Mouse (Mus musculus) CH12.LX (cell line): ENCODE data around the gene Hgd. TPM values are rescaled to one million over a fixed set of nuclear protein-coding genes. Genes with fewer than 3 reads are reported as not detected.
A peak's percentile ranks its signal among the peaks of the same experiment; 100 is the strongest.

ENCODE experiments used
- DNase-seq: peaks from one replicate; pipeline ENCODE4 v3.0.0-alpha.2; 2013; ENCODE audit errors: extremely low read depth
- H3K27ac ChIP-seq: 2 replicates; pipeline ENCODE4 v1.5.1; 2012; ENCODE audit warnings: low read depth, mild to moderate bottlenecking, control low read depth, moderate library complexity; ENCODE audit not compliant: insufficient read depth
- H3K27me3 ChIP-seq: replicated peaks from 2 replicates; pipeline ENCODE3; 2012; ENCODE audit warnings: inconsistent platforms
- H3K36me3 ChIP-seq, 2 experiments: replicated peaks in 1 of 2; 2 replicates each; pipeline versions ENCODE3 to v1.6.1; 2012; ENCODE audit warnings: inconsistent platforms in 1 of 2, low read length in 1 of 2, mild to moderate bottlenecking in 1 of 2, mixed read lengths in 1 of 2, moderate library complexity in 1 of 2; ENCODE audit not compliant: control insufficient read depth in 1 of 2, insufficient read depth in 1 of 2
- H3K4me1 ChIP-seq, 2 experiments: 2 replicates each; pipeline ENCODE4 v1.6.1; 2012; ENCODE audit warnings: inconsistent platforms in 1 of 2, moderate library complexity in 1 of 2; ENCODE audit not compliant: insufficient read depth in 2 of 2, control insufficient read depth in 1 of 2
- H3K4me2 ChIP-seq: 2 replicates; pipeline ENCODE4 v1.6.1; 2012; ENCODE audit warnings: low read depth, mild to moderate bottlenecking, control low read depth; ENCODE audit not compliant: poor library complexity, insufficient read depth, severe bottlenecking
- H3K4me3 ChIP-seq, 3 experiments: fragments of 150-350 bp in 1 of 3; sonication (generic) in 1 of 3; replicated peaks in 1 of 3; 2 replicates each; pipeline versions ENCODE3 to v1.5.1; 2011 to 2012; ENCODE audit warnings: low read depth in 2 of 3, low read length in 2 of 3, mild to moderate bottlenecking in 2 of 3, moderate library complexity in 2 of 3, control low read depth in 1 of 3, improper control_type of control experiment in 1 of 3, inconsistent platforms in 1 of 3, mixed read lengths in 1 of 3; ENCODE audit not compliant: poor library complexity in 1 of 3
- H3K79me2 ChIP-seq: replicated peaks from 2 replicates; pipeline ENCODE4 v1.6.1; 2012; ENCODE audit warnings: mild to moderate bottlenecking, moderate library complexity; ENCODE audit not compliant: control insufficient read depth, poor library complexity, insufficient read depth, severe bottlenecking; ENCODE audit errors: extremely low read depth
- H3K9ac ChIP-seq: 2 replicates; pipeline ENCODE4 v1.6.1; 2012; ENCODE audit warnings: low read depth, mild to moderate bottlenecking, control low read depth, moderate library complexity; ENCODE audit not compliant: insufficient read depth
- H3K9me3 ChIP-seq: replicated peaks from 2 replicates; pipeline ENCODE3; 2012; ENCODE audit warnings: low read length, inconsistent platforms, mixed read lengths
- CHD2 ChIP-seq: IDR thresholded peaks from 2 replicates; pipeline ENCODE4 v1.6.1; 2011; ENCODE audit warnings: low read length, improper control_type of control experiment
- E2F4 ChIP-seq: IDR thresholded peaks from 2 replicates; pipeline ENCODE4 v1.6.1; 2011; ENCODE audit warnings: low read depth, low read length, improper control_type of control experiment; ENCODE audit not compliant: insufficient replicate concordance
- ELF1 ChIP-seq: IDR thresholded peaks from 2 replicates; pipeline ENCODE4 v1.6.1; 2014; ENCODE audit warnings: low read depth, mild to moderate bottlenecking, inconsistent platforms, low read length, improper control_type of control experiment
- EP300 ChIP-seq: IDR thresholded peaks from 2 replicates; pipeline ENCODE4 v1.6.1; 2011; ENCODE audit warnings: low read length, improper control_type of control experiment
- GABPA ChIP-seq: IDR thresholded peaks from 2 replicates; pipeline ENCODE4 v1.6.1; 2012; ENCODE audit warnings: low read depth, low read length, improper control_type of control experiment, inconsistent platforms; ENCODE audit not compliant: insufficient replicate concordance
- MAFK ChIP-seq: IDR thresholded peaks from 2 replicates; pipeline ENCODE4 v1.6.1; 2011; ENCODE audit warnings: low read length, improper control_type of control experiment; ENCODE audit not compliant: insufficient replicate concordance
- MAX ChIP-seq: IDR thresholded peaks from 2 replicates; pipeline ENCODE4 v1.6.1; 2011; ENCODE audit warnings: low read length, improper control_type of control experiment
- MAZ ChIP-seq: IDR thresholded peaks from 2 replicates; pipeline ENCODE4 v1.6.1; 2012; ENCODE audit warnings: low read depth, mild to moderate bottlenecking, inconsistent platforms, low read length, improper control_type of control experiment, moderate library complexity
- MEF2A ChIP-seq: IDR thresholded peaks from 2 replicates; pipeline ENCODE4 v1.6.1; 2014; ENCODE audit warnings: low read depth, mild to moderate bottlenecking, inconsistent platforms, low read length, improper control_type of control experiment, borderline replicate concordance
- NRF1 ChIP-seq: IDR thresholded peaks from 2 replicates; pipeline ENCODE4 v1.6.1; 2014; ENCODE audit warnings: low read depth, mild to moderate bottlenecking, inconsistent platforms, low read length, improper control_type of control experiment, moderate library complexity
- PAX5 ChIP-seq: IDR thresholded peaks from 2 replicates; pipeline ENCODE4 v1.6.1; 2012; ENCODE audit warnings: low read length, inconsistent platforms, mixed read lengths
- POLR2A ChIP-seq: IDR thresholded peaks from 2 replicates; pipeline ENCODE4 v1.6.1; 2011; ENCODE audit warnings: low read depth, mild to moderate bottlenecking, improper control_type of control experiment, low read length
- POLR2AphosphoS2 ChIP-seq: IDR thresholded peaks from 2 replicates; pipeline ENCODE4 v1.6.1; 2011; ENCODE audit warnings: low read depth, low read length, improper control_type of control experiment
- RCOR1 ChIP-seq: conservative IDR thresholded peaks from 2 replicates; pipeline ENCODE4 v1.6.1; 2012; ENCODE audit warnings: low read depth, mild to moderate bottlenecking, inconsistent platforms, low read length, improper control_type of control experiment
- TCF12 ChIP-seq: IDR thresholded peaks from 2 replicates; pipeline ENCODE4 v1.6.1; 2014; ENCODE audit warnings: low read depth, mild to moderate bottlenecking, inconsistent platforms, low read length, improper control_type of control experiment
- USF2 ChIP-seq: conservative IDR thresholded peaks from 2 replicates; pipeline ENCODE4 v1.6.1; 2011; ENCODE audit warnings: low read depth, low read length, improper control_type of control experiment
- ZC3H11A ChIP-seq: IDR thresholded peaks from 2 replicates; pipeline ENCODE4 v1.6.1; 2012; ENCODE audit warnings: low read depth, mild to moderate bottlenecking, inconsistent platforms, low read length, improper control_type of control experiment
- ZMIZ1 ChIP-seq: IDR thresholded peaks from 2 replicates; pipeline ENCODE4 v1.6.1; 2012; ENCODE audit warnings: low read depth, mild to moderate bottlenecking, inconsistent platforms, low read length, improper control_type of control experiment
- ZNF384 ChIP-seq: IDR thresholded peaks from 2 replicates; pipeline ENCODE4 v1.6.1; 2012; ENCODE audit warnings: low read depth, low read length, improper control_type of control experiment, inconsistent platforms
- dilution Hi-C: fragments of 300-500 bp; cut with MboI; formaldehyde crosslinking; loops from 2 replicates; pipeline ENCODE4 v1.14.3; 2020; ENCODE audit warnings: low sequenced_read_pairs; ENCODE audit not compliant: extremely low pct_unique_long_range_greater_than_20kb, extremely low pct_ligation_motif_present
- in situ Hi-C: fragments of 300-500 bp; cut with MboI; formaldehyde crosslinking; loops from 3 replicates; pipeline ENCODE4 v1.14.3; 2019; ENCODE audit warnings: low sequenced_read_pairs, low pct_ligation_motif_present, low pct_unique_long_range_greater_than_20kb, mixed read lengths
- polyA plus RNA-seq: library from polyadenylated mRNA; unstranded; fragments of >175 nt; gene quantifications from 2 replicates; pipeline ENCODE4 v1.2.1, GENCODE M21; 2012; ENCODE audit warnings: low read depth; ENCODE audit not compliant: insufficient read length
- total RNA-seq, 2 experiments: library from RNA; depleted of rRNA; stranded (reverse); fragments of 300-350 nt in 1 of 2; fragments of >200 nt in 1 of 2; gene quantifications; 2 replicates each; pipeline ENCODE4 v1.2.3; 2012 to 2014

Gene Hgd
- total and polyA plus RNA-seq, 3 experiments, result not detected

GRCm38 (mm10) chr16:37575325-37575724 lies 4.6 kb upstream of the Hgd start:
- H3K9ac ChIP-seq, result no peak overlapping the region
- dilution Hi-C loops, result no loop called here
- H3K4me3 ChIP-seq, result no peak overlapping the region
- in situ Hi-C loops, result no loop called here
- no peak overlapping the region for H3K27ac ChIP-seq
- H3K9me3 ChIP-seq, result peaks cover 6% of the 10 kb centered on the region
- H3K79me2 ChIP-seq, result no peaks in the 10 kb centered on the region
- no peak for TF ChIP-seq E2F4
- peak; percentile 80 for TF ChIP-seq ZNF384
- peaks cover 0 to 3% of the 10 kb centered on the region in 2 experiments; a peak in 1 of 4 replicates for H3K4me1 ChIP-seq
- H3K27me3 ChIP-seq, result no peaks in the 10 kb centered on the region
- no peak overlapping the region for H3K4me2 ChIP-seq
- no peak for DNase-seq
- H3K36me3 ChIP-seq, result peaks cover 8 to 30% of the 10 kb centered on the region in 2 experiments

DNA sequence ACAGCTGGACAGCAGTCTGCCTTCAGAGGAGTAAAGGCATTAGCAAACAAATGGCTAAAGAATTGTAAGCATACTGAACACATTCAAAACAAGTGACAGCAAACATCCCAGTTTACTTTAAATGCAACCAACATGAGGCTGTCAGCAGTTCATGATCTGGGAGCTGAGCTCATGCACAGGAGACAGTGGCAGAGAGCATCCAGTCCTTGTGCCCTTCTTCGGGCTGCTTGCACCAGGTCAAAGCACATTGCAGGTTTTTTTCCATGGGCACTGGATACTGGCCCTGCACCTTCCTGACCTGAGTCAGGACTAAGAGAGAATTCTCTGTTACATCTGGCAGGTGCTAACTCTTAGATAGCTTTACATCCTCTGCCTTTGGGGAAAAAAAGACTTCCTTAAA lies 362 bp upstream of the Hgd start:
- TF ChIP-seq NRF1, result no peak
- no peak for TF ChIP-seq ELF1
- TF ChIP-seq POLR2AphosphoS2, result no peak
- no peak for TF ChIP-seq ZMIZ1
- TF ChIP-seq POLR2A, result no peak
- TF ChIP-seq MEF2A, result no peak
- no peak for TF ChIP-seq MAZ
- TF ChIP-seq MAFK, result no peak
- TF ChIP-seq E2F4, result no peak
- TF ChIP-seq PAX5, result no peak
- no peak for TF ChIP-seq GABPA
- TF ChIP-seq TCF12, result no peak
- TF ChIP-seq MAX, result no peak
- TF ChIP-seq ZC3H11A, result no peak
- H3K4me2 ChIP-seq, result no peak overlapping the region
- in situ Hi-C loops (no loop called here), dilution Hi-C loops (no loop called here)
- H3K79me2 ChIP-seq, result no peaks in the 10 kb centered on the region
- no peak for DNase-seq
- H3K9me3 ChIP-seq, result no peaks in the 10 kb centered on the region
- H3K27ac ChIP-seq, result no peak overlapping the region
- H3K4me3 ChIP-seq, result no peak overlapping the region
- no peaks in the 10 kb centered on the region for H3K27me3 ChIP-seq
- H3K4me1 ChIP-seq, result peaks cover 0 to 3% of the 10 kb centered on the region in 2 experiments; a peak in 1 of 4 replicates
- H3K9ac ChIP-seq, result no peak overlapping the region
- peaks cover 0 to under 1% of the 10 kb centered on the region in 2 experiments for H3K36me3 ChIP-seq

GRCm38 (mm10) chr16:37580651-37581050 lies 698 bp downstream of the Hgd start:
- dilution Hi-C loops (no loop called here), in situ Hi-C loops (no loop called here)
- Histone ChIP-seq H3K4me1 (no peaks in the 10 kb centered on the region), H3K9me3 (no peaks in the 10 kb centered on the region), H3K9ac (no peak overlapping the region), H3K79me2 (no peaks in the 10 kb centered on the region), H3K4me2 (no peak overlapping the region), H3K4me3 (no peak overlapping the region), H3K36me3 (no peaks in the 10 kb centered on the region), H3K27ac (no peak overlapping the region)
- TF ChIP-seq EP300 (no peak), CHD2 (no peak), RCOR1 (no peak), USF2 (no peak)
- TF ChIP-seq, all 38 proteins: peak for 0
- H3K27me3 ChIP-seq, result no peaks in the 10 kb centered on the region
- no peak for DNase-seq
